In the genomic region with DNA sequence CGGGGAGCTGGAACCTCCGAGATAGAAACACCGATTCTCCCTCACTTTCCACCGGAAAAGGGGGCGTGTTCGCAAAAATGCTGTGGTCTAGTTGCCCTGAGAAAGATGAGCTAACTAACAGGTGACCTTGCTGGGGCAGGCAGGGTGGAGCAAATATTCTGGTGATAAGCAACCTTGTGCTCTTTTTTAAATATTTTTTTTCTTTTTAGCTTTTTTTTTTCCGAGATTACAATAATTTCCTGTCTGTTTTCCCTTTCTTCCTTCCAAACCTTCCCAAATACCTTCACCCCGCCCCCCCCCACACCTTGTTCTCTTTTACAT, we compare ENCODE assay signal across 8 mouse cellular contexts. TPM values are rescaled to one million over a fixed set of nuclear protein-coding genes. Genes with fewer than 3 reads are reported as not detected.
DNase-seq lines count a peak whose midpoint lies in the region; ATAC-seq and TF ChIP-seq lines count a peak whose summit lies in the region.

No protein-coding gene starts in this region.

- DNase-seq in cerebellum, postnatal 4 days (ENCODE audit: low spot score in 2 of 2): no peak
- no peak for DNase-seq in testis, postnatal 10 days (ENCODE audit: low spot score)
- no peak for DNase-seq in liver, embryonic 14.5 days (ENCODE audit: low read depth in 3 of 3, low spot score in 3 of 3)
- no peak for DNase-seq in c-Kit-positive CD71-positive TER-119-positive erythroid progenitor cells, embryonic 14.5 days (ENCODE audit: low spot score)
- no peak for DNase-seq in cerebellum, adult 8-10 months
- DNase-seq in layer of hippocampus, adult 18-20 months (ENCODE audit: low spot score in 2 of 2): no peak

- H3K4me2 ChIP-seq in liver, embryonic 14.5 days (ENCODE audit: low read depth): peak overlapping the region; percentile 87

- no peak for TF ChIP-seq EP300 in liver, embryonic 14.5 days (IDR thresholded peaks at IDR 0.05; ENCODE audit: low read depth)

- H3K9me3 ChIP-seq in liver, embryonic 14.5 days (ENCODE audit: control insufficient read depth, low read length): no peaks in the 10 kb centered on the region

- no peak overlapping the region for H3K27ac ChIP-seq in testis, adult 2 months (ENCODE audit: control insufficient read depth, insufficient read depth, low read depth, low read length)
- H3K27ac ChIP-seq in liver, embryonic 14.5 days: no peak overlapping the region

- peaks cover 4% of the 10 kb centered on the region for H3K4me1 ChIP-seq in testis, adult 2 months (ENCODE audit: control insufficient read depth, insufficient read depth, low read length)
- peaks cover 5 to 8% of the 10 kb centered on the region in 2 experiments; a peak in 2 of 4 replicates for H3K4me1 ChIP-seq in liver, embryonic 14.5 days (replicated peaks; ENCODE audit: control insufficient read depth in 2 of 2, insufficient read depth in 2 of 2, low read length in 1 of 2)

- TF ChIP-seq POLR2A in testis, adult 2 months (IDR thresholded peaks at IDR 0.05; ENCODE audit: control insufficient read depth, low read depth, low read length): no peak

- no peaks in the 10 kb centered on the region for H3K27me3 ChIP-seq in testis, adult 2 months (ENCODE audit: control insufficient read depth, insufficient read depth, low read length)
- H3K27me3 ChIP-seq in liver, embryonic 14.5 days (ENCODE audit: control insufficient read depth, insufficient read depth, low read length): peaks cover 13% of the 10 kb centered on the region

- ATAC-seq in cerebellum, adult (ENCODE audit: insufficient number of reproducible peaks, low FRiP score, low TSS enrichment): 0 out of 2 replicates have a peak, but pooled peaks have one; percentile 32
- peak; percentile 62; the same call in 1 of the 2 replicates for ATAC-seq in liver, embryonic 14.5 days (ENCODE audit: insufficient read depth)

- 13% methylated on average over 8 of the region's 8 CpGs for WGBS in liver, embryonic 14.5 days (ENCODE audit: insufficient replicate concordance)

- H3K4me3 ChIP-seq in testis, adult 2 months (ENCODE audit: control insufficient read depth, low read depth, low read length): peak overlapping the region; percentile 76
- H3K4me3 ChIP-seq in liver, embryonic 14.5 days (ENCODE audit: insufficient read depth in 1 of 2, low read depth in 2 of 2, low read length in 2 of 2): peak overlapping the region; percentile 64 to 76

- H3K9ac ChIP-seq in liver, embryonic 14.5 days (replicated peaks): peak overlapping the region; percentile 55

- no peaks in the 10 kb centered on the region for H3K36me3 ChIP-seq in testis, adult 2 months (ENCODE audit: control insufficient read depth, insufficient read depth, low read length)
- no peaks in the 10 kb centered on the region for H3K36me3 ChIP-seq in liver, embryonic 14.5 days (replicated peaks; ENCODE audit: control insufficient read depth, insufficient read depth, low read depth)

- no peak for TF ChIP-seq CTCF in testis, adult 2 months (IDR thresholded peaks at IDR 0.05; ENCODE audit: control insufficient read depth, insufficient read depth, insufficient replicate concordance, low read depth, low read length)
- no peak for TF ChIP-seq CTCF in liver, embryonic 14.5 days (IDR thresholded peaks at IDR 0.05; ENCODE audit: low read depth)

RNA-seq across cellular contexts. Expression of a gene that starts 0.4 kb away (rescaled TPM):
- polyA plus RNA-seq in testis, adult 2 months (2012; rRNA removed): 0.67 and 0.81 TPM in 2 replicates
- 1.9 and 2.4 TPM in 2 replicates for polyA plus RNA-seq in liver, embryonic 14.5 days (2012; rRNA removed)
- 3.8 and 3.9 TPM in 2 replicates for polyA plus RNA-seq in liver, embryonic 14.5 days (2014; fragmentation: Nextera tagmentation; extraction: Ambion mirVana)
- 1 to 10 TPM; 1.6 to 2.0 TPM for total RNA-seq in layer of hippocampus, adult 18-20 months (2021)
